Mouse (Mus musculus): ENCODE results near the gene Slc34a3.
"Not testable (repeated sequence)": the region's sequence is repeated elsewhere in the genome, so short reads cannot be mapped to it uniquely, and the experiment has no call there.

The Slc34a3 gene

GRCm38 (mm10) chr2:25234050-25234449, at the start of gene Slc34a3:
Gene Slc34a3, minus strand, starts transcription at chr2:25234364.
- no peak for DNase-seq (ENCODE audit: low spot score in 2 of 2)

GRCm38 (mm10) chr2:25278928-25279882, 45.0 kb upstream of the Slc34a3 start:
- peak in 1 of 2 experiments; percentile 70 for DNase-seq (ENCODE audit: low spot score in 2 of 2)

- DNase-seq (ENCODE audit: low spot score in 2 of 2) = no peak
These were observed 38.8 kb upstream of the Slc34a3 start for GRCm38 (mm10) chr2:25273010-25273409.

- no peak for DNase-seq (ENCODE audit: low spot score in 2 of 2)
These were observed 38.4 kb upstream of the Slc34a3 start for GRCm38 (mm10) chr2:25272515-25272914.

GRCm38 (mm10) chr2:25271827-25272511, 37.8 kb upstream of the Slc34a3 start, which contains the start of the genes Ssna1 and Anapc2:
Gene Ssna1, minus strand, starts transcription at chr2:25272438.
Gene Anapc2, plus strand, starts transcription at chr2:25272478.
- peak; percentile 96 to 97 for DNase-seq (ENCODE audit: low spot score in 2 of 2)

- DNase-seq (ENCODE audit: low spot score in 2 of 2) = no peak
These were observed 33.7 kb upstream of the Slc34a3 start for GRCm38 (mm10) chr2:25267746-25268309.

GRCm38 (mm10) chr2:25267241-25267640, 33.1 kb upstream of the Slc34a3 start:
- no peak for DNase-seq (ENCODE audit: low spot score in 2 of 2)

GRCm38 (mm10) chr2:25266720-25267119, 32.6 kb upstream of the Slc34a3 start:
- no peak for DNase-seq (ENCODE audit: low spot score in 2 of 2)

GRCm38 (mm10) chr2:25265897-25266656, 31.9 kb upstream of the Slc34a3 start:
- DNase-seq (ENCODE audit: low spot score in 2 of 2) = no peak

GRCm38 (mm10) chr2:25264851-25265250, 30.7 kb upstream of the Slc34a3 start:
- DNase-seq (ENCODE audit: low spot score in 2 of 2) = no peak

- no peak for DNase-seq (ENCODE audit: low spot score in 2 of 2)
These were observed 30.1 kb upstream of the Slc34a3 start for GRCm38 (mm10) chr2:25264286-25264660.

GRCm38 (mm10) chr2:25263623-25264285, 29.6 kb upstream of the Slc34a3 start:
- DNase-seq (ENCODE audit: low spot score in 2 of 2) = no peak

- no peak for DNase-seq (ENCODE audit: low spot score in 2 of 2)
These were observed 28.8 kb upstream of the Slc34a3 start for GRCm38 (mm10) chr2:25262795-25263622.

GRCm38 (mm10) chr2:25262291-25262767, 28.2 kb upstream of the Slc34a3 start, which contains the start of gene Tprn:
Gene Tprn, plus strand, starts transcription at chr2:25262618.
- peak; percentile 74 to 88 for DNase-seq (ENCODE audit: low spot score in 2 of 2)

GRCm38 (mm10) chr2:25261870-25262269, 27.7 kb upstream of the Slc34a3 start:
- no peak for DNase-seq (ENCODE audit: low spot score in 2 of 2)

GRCm38 (mm10) chr2:25258887-25259286, 24.7 kb upstream of the Slc34a3 start:
- DNase-seq (ENCODE audit: low spot score in 2 of 2) = no peak

- DNase-seq (ENCODE audit: low spot score in 2 of 2) = not testable (repeated sequence)
These were observed 23.1 kb upstream of the Slc34a3 start for GRCm38 (mm10) chr2:25257250-25257649.

GRCm38 (mm10) chr2:25256443-25257109, 22.4 kb upstream of the Slc34a3 start:
- DNase-seq (ENCODE audit: low spot score in 2 of 2) = not testable (repeated sequence)

GRCm38 (mm10) chr2:25255284-25255779, 21.2 kb upstream of the Slc34a3 start, which contains the start of gene Tmem203:
Gene Tmem203, plus strand, starts transcription at chr2:25255439.
- DNase-seq (ENCODE audit: low spot score in 2 of 2) = peak; percentile 81 to 82

Measured in frontal cortex, postnatal 25 days (tissue).